Mouse (Mus musculus) regulatory T cell (primary cell): ENCODE measurements at regions not wholly inside any gene's neighbourhood (a gene's known extent, or its start where the extent isn't known, plus 50 kb on each side); places are given as distances from the start of the nearest gene placed in this dataset.

ENCODE experiments used
- in situ Hi-C: fragments of 300-600 bp; cut with MboI, MseI; formaldehyde crosslinking; loops from one replicate; pipeline ENCODE4 v1.15.1; 2025; ENCODE audit warnings: high pct_unique_total_duplicates

DNA sequence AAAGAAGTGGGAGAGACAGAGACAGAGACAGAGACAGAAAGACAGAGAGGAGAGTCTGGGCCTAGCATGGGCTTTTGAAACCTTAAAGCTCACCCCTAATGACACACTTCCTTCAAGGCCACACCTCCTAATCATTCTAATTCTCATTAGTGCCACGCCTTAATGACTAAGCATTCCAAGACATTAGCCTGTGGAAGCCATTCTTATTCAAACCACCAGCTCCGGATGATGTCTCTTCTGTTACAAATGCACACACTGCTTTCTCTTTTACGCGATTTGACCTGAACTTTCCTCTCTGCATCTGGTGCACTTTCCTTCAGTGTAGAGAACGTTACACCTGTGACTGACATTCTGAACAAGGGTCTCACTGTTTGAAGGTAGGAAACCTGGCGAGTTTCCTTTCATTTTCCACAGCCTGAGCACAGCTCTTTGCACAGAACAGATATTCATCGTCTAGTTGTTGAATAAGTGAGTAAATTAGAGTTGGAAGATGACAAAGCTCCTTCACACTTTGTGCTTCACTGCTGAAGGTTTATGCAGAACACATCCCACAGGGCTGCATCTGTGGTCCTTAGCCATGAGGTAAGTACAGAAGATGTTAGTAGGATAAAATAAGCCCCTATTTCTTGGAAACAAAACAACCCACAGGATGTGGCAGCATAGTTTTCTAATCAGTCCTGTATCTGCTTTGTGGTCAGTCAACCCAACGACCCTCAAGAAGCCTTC, 116.8 kb downstream of the Faxc start:
- in situ Hi-C loops, result no loop called here

DNA sequence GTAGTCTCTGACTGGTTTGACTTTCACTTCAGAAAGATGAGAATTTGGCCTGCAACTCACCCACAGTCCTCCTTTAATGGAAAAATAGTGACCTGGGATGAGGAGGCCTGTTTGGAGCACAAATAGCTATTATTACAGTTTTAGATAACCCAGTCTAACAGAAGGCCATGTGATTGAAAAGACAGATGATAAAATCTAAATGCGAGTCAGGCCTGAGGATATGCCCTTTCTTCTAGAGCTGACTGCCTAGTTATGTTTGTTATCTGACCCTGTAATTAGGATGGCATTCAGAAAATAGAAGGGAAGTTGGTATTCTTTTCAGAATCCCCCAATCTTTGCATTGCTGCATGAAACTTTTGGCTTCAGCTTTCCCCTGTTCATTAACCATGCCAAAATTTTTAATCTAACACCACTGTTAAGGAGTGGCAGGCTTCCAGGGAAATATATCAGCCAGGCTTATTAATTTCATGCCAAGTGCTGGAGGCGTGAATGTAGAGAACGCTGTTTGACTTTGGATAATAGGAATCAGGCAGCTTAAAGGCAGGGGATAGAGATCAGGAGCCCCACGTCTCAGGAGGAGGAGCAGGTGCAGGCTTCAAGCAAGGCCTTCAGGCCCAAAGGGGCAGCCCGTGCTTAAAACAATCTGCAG, 135.8 kb downstream of the Faxc start:
- in situ Hi-C loops, result no loop called here

DNA sequence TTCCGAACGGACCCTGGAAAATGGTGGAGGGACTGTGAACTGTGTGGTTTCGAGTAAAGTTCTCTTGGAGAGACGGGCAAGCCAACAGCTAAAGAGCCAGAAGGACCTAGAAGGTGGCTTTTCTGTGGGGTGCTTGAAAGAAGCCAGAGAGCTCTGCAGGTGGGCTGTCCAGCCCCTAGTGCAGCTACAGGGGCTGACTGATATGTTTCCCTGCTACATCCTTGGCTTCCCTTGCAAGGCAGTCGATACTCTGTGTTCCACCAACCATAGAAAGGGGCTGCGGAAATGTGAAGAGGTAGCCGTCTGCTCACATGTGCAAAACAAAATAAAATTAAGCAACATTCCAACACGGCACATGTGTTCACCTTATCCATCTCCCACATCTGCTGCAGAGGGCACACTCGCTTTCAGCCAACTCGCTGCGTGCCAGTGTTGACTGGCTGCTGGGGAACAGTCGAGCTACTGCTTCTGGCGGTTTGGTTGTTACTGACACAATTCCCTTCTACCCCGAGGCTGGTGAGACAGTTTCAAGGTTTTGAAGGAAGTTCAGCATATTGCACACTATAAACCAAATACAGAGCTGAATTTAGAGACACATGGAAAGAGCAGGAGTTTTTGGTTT, 136.7 kb downstream of the Faxc start:
- in situ Hi-C loops, result no loop called here

DNA sequence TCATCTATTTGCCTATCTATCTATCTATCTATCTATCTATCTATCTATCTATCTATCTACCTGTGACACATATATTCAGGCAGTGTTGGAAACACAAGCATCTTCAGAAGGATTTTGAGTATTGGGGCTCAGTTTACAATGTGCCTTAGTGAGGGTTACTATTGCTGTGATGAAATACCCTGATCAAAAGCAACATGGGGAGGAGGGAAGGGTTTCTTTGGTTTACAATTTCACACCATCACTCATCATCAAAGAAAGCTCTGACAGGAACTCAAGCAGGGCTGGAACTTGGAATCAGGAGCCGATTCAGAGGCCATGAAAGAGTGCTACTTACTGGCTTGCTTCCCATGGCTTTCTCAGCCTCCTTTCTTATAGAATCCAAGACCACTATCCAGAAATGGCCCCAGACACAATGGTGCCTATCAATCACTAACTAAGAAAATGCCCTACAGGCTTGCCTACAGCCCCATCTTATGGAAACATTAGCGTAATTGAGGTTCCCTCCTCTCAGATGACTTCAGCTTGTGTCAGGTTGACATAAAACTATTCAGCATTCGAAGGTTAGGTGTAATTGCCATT, 157.2 kb downstream of the Faxc start:
- in situ Hi-C loops, result no loop called here

DNA sequence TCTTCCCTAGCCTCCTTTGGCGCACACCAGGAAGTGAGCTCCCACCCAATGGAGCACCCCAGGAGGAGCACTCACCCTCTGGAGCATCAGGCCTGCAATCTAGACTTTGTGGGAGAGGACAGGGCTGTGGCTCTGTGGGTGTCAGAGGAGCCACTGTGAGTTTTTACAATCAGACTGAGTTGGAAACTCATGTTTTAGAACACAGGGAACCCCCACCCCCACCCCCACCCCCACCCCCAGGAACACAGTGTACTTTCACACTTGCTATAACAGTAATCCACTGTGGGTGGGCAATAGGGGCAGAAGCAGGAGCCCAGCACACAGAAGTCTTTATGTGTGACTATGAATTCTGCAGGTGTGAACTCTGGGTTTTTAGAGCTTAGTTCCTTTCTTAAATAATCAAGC, 158.5 kb downstream of the Faxc start:
- in situ Hi-C loops, result no loop called here

DNA sequence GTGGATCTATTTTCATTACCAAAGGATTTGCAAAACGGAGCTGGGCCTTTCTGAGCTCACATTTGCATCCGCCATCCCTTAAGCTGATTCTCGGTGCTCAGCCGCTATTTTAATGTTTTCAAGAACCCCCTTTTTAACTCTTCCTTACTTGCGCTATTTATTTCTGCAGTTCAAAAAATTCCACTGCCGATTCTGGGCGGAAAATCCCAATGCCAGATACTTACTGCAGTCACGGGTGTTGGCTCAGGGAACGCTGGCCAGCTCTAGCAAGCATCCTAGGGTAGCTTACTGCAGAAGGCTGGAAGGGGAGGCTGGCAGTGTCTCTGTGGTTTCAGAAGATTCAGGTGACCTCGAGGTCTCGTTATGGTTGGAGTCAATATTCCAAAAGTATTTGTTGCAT, 159.4 kb downstream of the Faxc start:
- in situ Hi-C loops, result no loop called here

DNA sequence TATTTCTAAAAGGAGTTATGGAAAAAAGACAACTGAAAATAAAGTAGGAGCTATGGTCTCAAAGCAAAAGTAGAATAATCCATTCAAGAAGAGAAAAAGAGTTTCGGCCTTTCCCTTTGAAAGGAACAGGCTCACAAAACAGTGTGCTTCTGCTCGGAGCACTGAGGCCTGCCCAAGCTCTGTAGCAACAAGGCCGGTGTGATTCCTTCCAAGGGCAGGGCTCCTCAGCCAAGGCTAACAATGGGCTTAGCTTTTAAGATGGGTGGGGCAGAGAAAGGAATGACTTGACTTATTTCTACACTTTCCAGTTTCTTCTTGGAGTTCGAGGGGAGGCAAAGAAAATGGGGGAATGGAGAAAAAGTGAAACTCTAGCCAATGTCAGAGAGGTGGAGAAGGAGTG, 161.4 kb downstream of the Faxc start:
- in situ Hi-C loops, result no loop called here

DNA sequence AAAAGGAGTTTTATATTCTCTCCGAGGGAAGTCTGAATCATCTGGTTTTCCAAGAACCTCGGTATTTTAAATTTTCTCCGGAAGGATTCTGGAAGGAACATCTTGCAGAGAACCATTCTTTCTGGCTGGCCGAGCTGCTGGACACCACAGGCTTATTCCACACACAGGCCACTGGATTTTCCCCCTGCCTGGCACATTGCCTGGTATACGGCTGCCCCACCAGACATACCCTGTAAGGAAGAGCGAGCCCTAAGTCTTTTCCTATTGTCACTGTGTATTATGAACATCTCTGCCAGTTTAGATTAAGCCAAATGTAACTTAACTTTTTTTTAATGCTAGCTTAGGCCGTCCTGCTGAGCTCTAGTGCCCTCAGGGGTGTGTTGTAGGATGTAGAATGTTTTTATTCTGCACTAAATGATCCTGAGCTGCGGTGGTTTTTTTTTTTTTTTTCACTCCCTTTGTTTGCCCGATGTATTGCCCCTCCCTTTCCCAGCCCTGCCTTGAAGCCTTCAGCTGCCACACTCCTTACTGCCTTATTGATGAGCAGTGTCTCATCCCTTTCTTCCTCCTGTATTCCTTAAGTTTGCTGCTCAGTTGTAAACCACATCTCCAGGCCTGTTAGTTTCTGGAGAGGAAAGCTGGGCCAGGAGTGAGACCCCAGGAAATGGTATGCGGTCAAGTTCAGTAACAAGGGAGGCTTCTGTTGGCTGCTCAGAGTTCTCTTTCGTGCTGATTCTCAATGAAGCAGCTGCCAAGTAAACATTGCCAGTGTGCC, 164.3 kb downstream of the Faxc start:
- in situ Hi-C loops, result no loop called here

DNA sequence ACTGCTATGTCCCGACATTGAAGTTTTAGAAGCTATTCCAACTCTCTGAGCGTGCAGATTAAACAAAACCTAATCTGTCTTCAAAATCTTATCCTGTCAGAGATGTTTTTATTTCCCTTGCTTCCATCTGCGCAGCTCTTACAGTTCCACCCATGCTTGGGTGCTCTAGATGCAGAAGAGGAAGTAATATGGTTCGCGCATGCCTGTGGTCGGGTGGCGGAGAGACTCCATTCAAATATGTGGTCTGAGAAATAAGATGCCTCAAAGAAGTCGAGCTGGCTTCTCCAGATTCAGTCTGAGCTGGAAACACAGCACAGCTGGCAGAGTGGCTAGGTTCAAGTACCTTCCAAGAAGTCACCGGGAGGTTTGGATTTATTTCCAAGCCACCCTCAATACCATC, 167.5 kb downstream of the Faxc start:
- in situ Hi-C loops, result no loop called here

DNA sequence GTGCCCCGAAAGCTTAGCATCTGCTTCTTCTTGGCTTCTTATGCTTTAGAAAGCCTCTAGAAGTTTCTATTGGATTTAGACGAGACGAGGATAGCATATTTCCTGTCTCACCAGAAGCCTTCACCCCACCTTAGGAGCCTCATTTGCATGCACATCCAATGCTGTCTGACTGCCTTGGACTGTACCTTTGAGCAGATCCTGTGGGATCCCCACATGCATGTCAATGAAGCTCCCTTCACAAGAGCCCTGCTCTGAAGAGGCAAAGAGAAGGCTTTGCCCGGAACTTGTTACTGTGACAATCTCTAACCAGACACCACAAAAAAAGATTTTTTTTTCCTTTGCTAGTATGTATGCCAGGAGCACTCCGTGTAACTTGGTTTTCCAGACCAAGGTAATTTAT, 171.3 kb downstream of the Faxc start:
- in situ Hi-C loops, result no loop called here

DNA sequence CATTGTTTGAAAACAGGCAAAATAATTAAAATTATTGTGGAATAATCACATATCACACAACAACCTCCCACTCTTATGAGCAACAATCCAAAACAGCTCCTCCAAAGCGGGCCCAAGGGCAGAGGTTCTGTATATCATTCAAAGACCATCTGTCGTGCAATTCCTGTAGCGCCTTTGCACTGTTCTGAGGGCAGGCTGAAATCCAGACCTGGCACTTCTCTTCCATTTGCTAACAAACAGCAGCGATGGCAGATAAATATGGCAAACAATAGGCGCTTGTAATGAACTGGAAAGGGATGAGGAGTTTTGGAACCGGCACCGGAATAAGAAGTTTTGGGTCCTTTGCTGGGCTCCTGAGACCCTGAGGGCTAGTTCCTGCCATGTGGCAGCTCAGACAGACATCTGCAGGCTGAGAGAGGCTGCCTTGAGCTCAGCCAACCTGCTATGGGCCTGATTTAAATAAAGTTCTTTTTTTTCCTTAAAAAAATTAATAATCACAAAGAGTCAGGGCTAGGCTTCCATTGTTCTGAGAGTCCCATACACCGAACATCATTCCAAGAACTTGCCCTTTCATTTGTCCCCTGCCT, 172.0 kb downstream of the Faxc start:
- in situ Hi-C loops, result no loop called here

DNA sequence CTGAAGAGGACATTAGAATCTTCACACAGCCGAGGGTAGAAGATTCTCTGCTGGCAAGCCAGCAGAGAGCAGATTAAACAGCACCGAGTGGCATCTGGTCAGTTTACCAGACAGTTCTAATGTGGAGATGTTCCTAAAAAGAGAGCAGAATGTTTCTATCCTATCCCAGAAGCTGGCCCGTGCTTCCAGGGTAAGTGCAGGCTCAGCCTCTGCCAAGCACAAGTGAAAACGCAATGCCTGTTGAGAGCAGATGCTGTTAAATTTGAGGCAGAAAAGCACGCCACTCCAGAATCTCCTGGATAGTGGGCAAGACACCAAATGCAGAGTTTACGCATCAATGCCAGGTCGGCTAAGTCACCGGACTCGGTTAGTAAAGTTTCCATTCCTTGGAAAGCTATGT, 175.8 kb downstream of the Faxc start:
- in situ Hi-C loops, result no loop called here

DNA sequence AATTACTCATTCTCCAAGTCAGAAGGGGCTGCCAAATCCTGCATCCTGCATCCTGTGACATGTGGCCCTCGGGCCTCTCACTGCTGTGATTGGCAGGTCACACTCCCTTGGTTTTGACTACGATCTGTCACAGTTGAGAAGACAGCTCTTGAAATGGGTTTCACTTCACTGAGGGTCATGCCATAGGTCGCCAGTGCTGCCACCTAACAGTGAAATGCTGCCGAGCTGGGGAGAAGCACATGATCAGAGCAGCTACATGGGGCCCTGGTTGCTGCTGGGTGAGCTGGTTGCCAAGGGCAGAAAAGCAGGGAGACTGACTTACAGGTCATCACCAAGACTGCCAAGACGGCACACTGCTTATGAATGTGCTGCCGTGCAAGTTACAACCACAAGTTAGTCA, 178.3 kb downstream of the Faxc start:
- in situ Hi-C loops, result no loop called here

DNA sequence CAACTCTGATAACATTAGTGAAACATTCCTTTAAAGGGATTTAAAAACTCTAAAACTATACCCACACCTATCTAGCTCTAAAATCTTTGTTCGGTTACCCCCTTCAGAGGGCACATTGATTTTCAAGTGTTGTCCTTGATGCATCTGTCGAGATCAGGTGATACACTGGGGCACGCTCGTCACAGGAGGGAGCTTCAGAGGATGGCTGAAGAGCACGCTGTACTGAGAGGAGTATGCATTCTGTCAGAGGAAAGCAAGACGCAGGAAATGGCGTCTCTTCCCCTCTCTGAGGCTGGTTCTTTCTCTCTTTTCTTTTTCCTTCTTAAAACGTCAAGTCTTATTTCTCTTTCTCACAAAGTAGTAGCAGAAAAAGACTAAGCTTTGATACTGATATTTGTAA, 179.3 kb downstream of the Faxc start:
- in situ Hi-C loops, result no loop called here

DNA sequence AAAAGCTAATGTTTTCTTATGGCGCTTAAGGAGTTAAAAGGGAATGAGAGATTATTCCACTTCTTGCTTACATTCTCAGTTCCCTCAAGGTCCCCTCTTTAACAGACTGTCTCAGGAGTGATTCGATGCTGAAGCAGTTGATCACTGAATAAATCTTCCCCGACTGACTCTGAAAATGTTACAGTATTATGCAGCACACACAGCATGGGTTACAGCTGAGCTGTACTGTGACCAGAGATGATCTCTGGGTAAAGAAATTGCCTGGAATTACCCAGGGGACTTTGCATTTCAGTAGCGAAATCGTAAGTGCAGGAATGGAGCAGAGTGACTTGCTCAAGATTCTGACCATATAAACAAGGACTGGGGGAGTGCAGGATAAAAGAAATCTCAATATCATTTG, 181.1 kb downstream of the Faxc start:
- in situ Hi-C loops, result no loop called here

DNA sequence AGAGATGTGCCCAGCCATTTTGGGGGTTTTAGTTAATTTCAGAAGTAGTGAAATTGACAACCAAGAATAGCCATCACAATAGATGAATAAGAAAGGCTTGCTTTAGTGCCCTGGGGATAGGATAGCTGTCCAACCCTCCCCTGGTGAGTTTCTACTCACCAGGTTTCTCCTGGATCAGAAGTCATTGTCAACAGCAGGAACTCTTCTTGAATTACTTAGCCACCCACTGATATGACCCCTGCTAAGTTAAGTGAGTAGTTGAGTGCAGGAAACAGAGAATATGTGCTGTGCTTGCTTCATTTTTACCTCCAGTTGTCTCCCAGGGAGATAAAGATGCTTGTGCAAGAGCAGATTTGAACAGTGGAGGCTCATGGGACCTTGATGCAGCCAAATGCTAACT, 183.3 kb downstream of the Faxc start:
- in situ Hi-C loops, result no loop called here

DNA sequence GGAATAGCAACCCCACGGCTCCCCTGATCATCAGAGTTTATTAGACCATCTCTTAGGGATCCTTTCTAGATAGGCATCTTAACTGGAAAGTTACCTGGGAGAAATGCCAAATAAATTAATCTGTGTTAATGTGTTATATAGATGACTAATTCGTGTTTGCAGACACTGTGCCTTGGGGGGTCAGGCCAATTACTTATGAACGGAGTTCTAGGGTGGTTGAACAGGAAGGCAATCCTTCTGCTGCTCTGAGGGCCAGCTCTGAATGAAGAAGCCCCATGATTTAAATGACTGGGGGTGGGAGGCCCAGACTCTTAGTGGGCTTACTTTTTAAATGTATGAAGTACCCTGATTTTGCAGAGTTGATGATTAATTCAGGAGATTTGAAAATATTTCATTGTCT, 188.7 kb downstream of the Faxc start:
- in situ Hi-C loops, result no loop called here

DNA sequence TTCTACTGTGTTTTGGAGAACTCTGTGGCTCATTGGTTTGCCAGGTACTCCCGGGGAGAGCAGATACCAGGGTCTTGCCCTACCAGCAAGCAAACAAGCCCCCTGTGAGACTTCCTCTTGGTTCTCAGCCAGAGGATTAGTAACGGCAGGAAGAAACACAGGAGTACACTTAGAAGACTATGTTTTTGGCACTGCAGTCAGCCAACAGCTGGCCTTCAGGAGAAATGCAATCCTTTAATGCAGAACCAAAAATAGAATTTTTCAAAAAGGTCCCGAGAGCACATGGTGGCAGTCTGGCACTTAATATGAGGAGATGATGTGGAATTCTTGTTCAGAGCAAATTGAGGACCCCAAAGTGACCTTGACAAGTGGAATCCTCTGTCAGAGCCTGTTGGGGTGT, 189.8 kb downstream of the Faxc start:
- in situ Hi-C loops, result no loop called here

DNA sequence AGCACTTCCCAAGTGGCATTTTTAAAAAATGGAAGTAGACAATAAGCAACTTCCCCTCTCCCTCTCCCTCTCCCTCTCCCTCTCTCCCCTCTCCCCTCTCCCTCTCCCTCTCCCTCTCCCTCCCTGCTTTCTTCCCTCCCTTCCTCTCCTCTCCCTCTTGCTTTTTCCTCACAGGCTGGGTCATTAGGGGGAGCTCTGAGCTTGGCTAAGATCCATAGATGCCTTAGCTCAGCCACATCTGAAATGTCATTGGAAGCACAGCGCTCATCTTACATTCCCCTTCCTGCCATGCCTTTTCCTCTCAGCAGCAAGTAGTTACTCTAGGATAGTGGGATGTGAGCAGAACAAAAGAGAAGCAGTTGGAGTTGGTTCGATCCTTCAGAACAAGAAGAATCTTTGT, 190.3 kb downstream of the Faxc start:
- in situ Hi-C loops, result no loop called here

DNA sequence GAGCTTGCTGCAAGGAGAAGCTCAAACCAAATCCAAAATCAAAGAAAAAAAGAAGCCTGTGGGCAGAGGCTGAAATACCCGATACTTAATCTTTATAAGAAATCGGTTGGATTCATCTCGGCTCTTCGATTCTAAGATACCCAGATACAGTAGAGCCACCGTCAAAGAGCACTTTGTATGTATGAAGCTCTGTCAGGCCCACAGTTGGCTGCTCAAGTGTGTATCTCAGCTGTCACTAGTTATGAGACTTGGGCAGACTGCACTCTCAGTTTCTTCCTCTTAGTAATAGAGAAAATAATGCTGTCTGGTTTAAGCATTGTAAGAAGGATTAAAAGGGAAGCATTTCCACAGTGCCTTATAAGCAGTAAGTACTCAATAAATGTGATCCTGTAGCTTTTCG, 193.7 kb downstream of the Faxc start:
- in situ Hi-C loops, result loop anchor here (25.0 kb wide), 1 partner anchor 887 kb away; no protein-coding TSS in a partner anchor

DNA sequence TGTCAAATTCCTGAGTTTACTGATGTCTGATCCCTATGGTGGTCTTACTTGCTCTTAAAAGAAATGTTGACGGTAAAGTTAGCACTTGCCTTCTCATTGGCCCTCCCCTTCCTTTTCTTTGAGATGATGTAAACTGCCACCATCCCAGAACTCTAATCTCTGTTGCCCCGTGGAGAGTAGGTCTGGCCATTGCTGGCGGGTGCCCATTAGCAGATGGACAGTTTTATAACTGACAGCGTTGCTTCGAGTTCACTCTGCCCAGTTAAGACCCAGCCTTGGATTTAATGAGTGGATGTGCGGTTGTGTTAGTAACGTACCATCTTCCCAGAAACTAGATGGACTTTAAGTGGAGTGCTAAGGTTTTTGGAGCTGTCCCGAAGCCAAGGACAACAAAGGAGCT, 199.4 kb downstream of the Faxc start:
- in situ Hi-C loops, result loop anchor here (25.0 kb wide), 1 partner anchor 882 kb away; no protein-coding TSS in a partner anchor
